In genomic region chr11:116572756-116573543, GRCm38 (mm10) we compare ENCODE assay signal across 8 mouse cellular contexts. TPM values are rescaled to one million over a fixed set of nuclear protein-coding genes. Genes with fewer than 3 reads are reported as not detected.
DNase-seq lines count a peak whose midpoint lies in the region; TF ChIP-seq lines count a peak whose summit lies in the region.

No protein-coding gene starts in this region.

- H3K4me1 ChIP-seq in heart, adult 2 months (ENCODE audit: control insufficient read depth, insufficient read depth, low read length), result peaks cover 32% of the 10 kb centered on the region

- TF ChIP-seq EP300 in heart, adult 2 months (IDR thresholded peaks at IDR 0.05; ENCODE audit: insufficient read depth, low read depth, low read length), result no peak

- no peak overlapping the region for H3K4me3 ChIP-seq in heart, adult 2 months

- no peak overlapping the region for H3K9ac ChIP-seq in heart, adult 2 months (ENCODE audit: low read depth, low read length)

- H3K36me3 ChIP-seq in heart, adult 2 months (ENCODE audit: control insufficient read depth, insufficient read depth, low read length), result no peaks in the 10 kb centered on the region; the same call in 1 of the 2 replicates

- no peak for TF ChIP-seq CTCF in heart, adult 2 months (IDR thresholded peaks at IDR 0.05)

- H3K27me3 ChIP-seq in heart, adult 2 months (ENCODE audit: control insufficient read depth, insufficient read depth, low read length), result no peaks in the 10 kb centered on the region

- peaks cover 3% of the 10 kb centered on the region for H3K79me2 ChIP-seq in heart, adult 2 months (replicated peaks; ENCODE audit: control insufficient read depth, insufficient read depth, low read length)

- TF ChIP-seq POLR2A in heart, adult 2 months (IDR thresholded peaks at IDR 0.05; ENCODE audit: insufficient read depth, low read depth, low read length), result no peak

- peak in 1 of 2 experiments; percentile 35 for DNase-seq in heart, adult 2 months
- DNase-seq in heart, postnatal 25 days (ENCODE audit: low spot score), result no peak
- DNase-seq in 416B (ENCODE audit: low read depth), result peak; percentile 82
- peak; percentile 82 for DNase-seq in c-Kit-positive CD71-positive TER-119-positive erythroid progenitor cells, embryonic 14.5 days (ENCODE audit: low spot score)
- DNase-seq in layer of hippocampus, adult 8-10 months (ENCODE audit: low spot score in 2 of 2), result peak; percentile 53 to 55
- DNase-seq in spleen, postnatal 10 days (ENCODE audit: low spot score in 2 of 2), result peak; percentile 63 to 69
- no peak for DNase-seq in cerebellum, adult 9-11 months
- DNase-seq in kidney, postnatal 25 days, result no peak

- intact Hi-C loops in heart, adult 2 months (cut with DNase I), result no loop called here
- intact Hi-C loops in heart, postnatal 25 days (cut with DNase I), result no loop called here

- 41% methylated on average over 12 of the region's 12 CpGs for WGBS in heart, adult 2 months

- H3K27ac ChIP-seq in heart, adult 2 months, result peak overlapping the region; percentile 41

RNA-seq across cellular contexts. Expression of gene Ube2o, which starts 8.3 kb away (rescaled TPM):
- total RNA-seq in heart, adult 2 months (2021), result 10 to 100 TPM; 24.8 to 36.3 TPM
- polyA plus RNA-seq in heart, adult 2 months (2012; rRNA removed), result 22.6 and 26.4 TPM in 2 replicates
- 10 to 100 TPM; 31.4 to 37.1 TPM for total RNA-seq in heart, postnatal 25 days (2021)
- 100 to 1,000 TPM in 1 of 4 experiments, 10 to 100 TPM in 3; 96.8 to 110 (median 98.8) TPM for total RNA-seq in layer of hippocampus, adult 8-10 months (2022)

RNA-seq across cellular contexts. Expression of gene Aanat, which starts 13.3 kb away (rescaled TPM):
- total RNA-seq in heart, adult 2 months (2021), result not detected
- not detected in 2 replicates for polyA plus RNA-seq in heart, adult 2 months (2012; rRNA removed)
- not detected for total RNA-seq in heart, postnatal 25 days (2021)
- total RNA-seq in layer of hippocampus, adult 8-10 months (2022), result 1 to 10 TPM in 3 of 4 experiments, under 1 TPM in 1; 0.57 to 3.9 (median 1.4) TPM

RNA-seq across cellular contexts. Expression of gene Sphk1, which starts 42.2 kb away (rescaled TPM):
- 1 to 10 TPM in 1 of 2 experiments, under 1 TPM in 1; 0.98 to 1.1 TPM for total RNA-seq in heart, adult 2 months (2021)
- 3.2 and 3.3 TPM in 2 replicates for polyA plus RNA-seq in heart, adult 2 months (2012; rRNA removed)
- total RNA-seq in heart, postnatal 25 days (2021), result 1 to 10 TPM; 1.4 to 1.9 TPM
- total RNA-seq in layer of hippocampus, adult 8-10 months (2022), result 1 to 10 TPM; 2.8 to 3.6 (median 2.9) TPM

RNA-seq across cellular contexts. Expression of gene Rhbdf2, which starts 53.9 kb away (rescaled TPM):
- total RNA-seq in heart, adult 2 months (2021), result 10 to 100 TPM; 10.8 to 11.2 TPM
- polyA plus RNA-seq in heart, adult 2 months (2012; rRNA removed), result 19.2 and 22.3 TPM in 2 replicates
- 10 to 100 TPM; 10.6 to 12.8 TPM for total RNA-seq in heart, postnatal 25 days (2021)
- total RNA-seq in layer of hippocampus, adult 8-10 months (2022), result 1 to 10 TPM; 1.1 to 2.5 (median 1.8) TPM

Comparison
In these comparisons a context has a peak if more than half of its experiments do, and no peak if none do; other contexts are left out.
1. DNase-seq: peak in 416B (single experiment), c-Kit-positive CD71-positive TER-119-positive erythroid progenitor cells, embryonic 14.5 days (single experiment), layer of hippocampus, adult 8-10 months (2 of 2) and spleen, postnatal 10 days (2 of 2); none in heart, postnatal 25 days (single experiment), cerebellum, adult 9-11 months (single experiment) and kidney, postnatal 25 days (0 of 2).